Mouse (Mus musculus): ENCODE results near the gene Sema4d. TPM values are rescaled to one million over a fixed set of nuclear protein-coding genes. Genes with fewer than 3 reads are reported as not detected.

The Sema4d gene
- total and polyA plus RNA-seq, 3 experiments = 12.8 to 67.1 (median 16.7) TPM

- Histone ChIP-seq H3K36me3 (replicated peaks in 1 of 2; ENCODE audit: control insufficient read depth in 1 of 2, insufficient read depth in 1 of 2, low read length in 1 of 2) (no peaks in the 10 kb centered on the region), H3K27me3 (replicated peaks) (peaks cover 28% of the 10 kb centered on the region), H3K79me2 (replicated peaks; ENCODE audit: control insufficient read depth, extremely low read depth, insufficient read depth, poor library complexity, severe bottlenecking) (no peaks in the 10 kb centered on the region), H3K9me3 (replicated peaks; ENCODE audit: low read length) (no peaks in the 10 kb centered on the region), H3K27ac (ENCODE audit: insufficient read depth, low read depth) (no peak overlapping the region), H3K4me1 (ENCODE audit: control insufficient read depth in 1 of 2, insufficient read depth in 2 of 2) (peaks cover 5 to 21% of the 10 kb centered on the region in 2 experiments; a peak in 3 of 4 replicates), H3K4me2 (ENCODE audit: insufficient read depth, low read depth, poor library complexity, severe bottlenecking) (no peak overlapping the region), H3K9ac (ENCODE audit: insufficient read depth, low read depth) (no peak overlapping the region), H3K4me3 (replicated peaks in 1 of 3; ENCODE audit: low read depth in 2 of 3, low read length in 2 of 3, poor library complexity in 1 of 3) (no peak overlapping the region)
- no peak for DNase-seq (ENCODE audit: extremely low read depth)
- in situ Hi-C loops (cut with MboI; ENCODE audit: low pct_ligation_motif_present, low pct_unique_long_range_greater_than_20kb, low sequenced_read_pairs) = loop anchor here (10.0 to 25.0 kb wide), 4 partner anchors 123 to 1146 kb away; partner anchors contain the start of gene Nfil3
- TF ChIP-seq PAX5 (IDR thresholded peaks at IDR 0.05; ENCODE audit: low read length) = no peak
- no peak for TF ChIP-seq MAX (IDR thresholded peaks at IDR 0.05; ENCODE audit: low read length)
- TF ChIP-seq ZC3H11A (IDR thresholded peaks at IDR 0.05; ENCODE audit: low read depth, low read length) = no peak
- TF ChIP-seq ZKSCAN1 (IDR thresholded peaks at IDR 0.05; ENCODE audit: borderline replicate concordance, low read depth, low read length) = no peak
- no peak for TF ChIP-seq MAFK (IDR thresholded peaks at IDR 0.05; ENCODE audit: insufficient replicate concordance, low read length)
- TF ChIP-seq CHD1 (IDR thresholded peaks at IDR 0.05; ENCODE audit: low read depth, low read length) = no peak
- TF ChIP-seq MXI1 (IDR thresholded peaks at IDR 0.05; ENCODE audit: low read depth, low read length) = no peak
- no peak for TF ChIP-seq MAZ (IDR thresholded peaks at IDR 0.05; ENCODE audit: low read depth, low read length)
- no peak for TF ChIP-seq TCF12 (IDR thresholded peaks at IDR 0.05; ENCODE audit: low read depth, low read length)
- TF ChIP-seq USF2 (conservative IDR thresholded peaks at IDR 0.05; ENCODE audit: low read depth, low read length) = no peak
- TF ChIP-seq MEF2A (IDR thresholded peaks at IDR 0.05; ENCODE audit: borderline replicate concordance, low read depth, low read length) = no peak
- no peak for TF ChIP-seq CTCF (conservative IDR thresholded peaks at IDR 0.05 in 1 of 2, IDR thresholded peaks at IDR 0.05 in 1 of 2; ENCODE audit: low read depth in 2 of 2, low read length in 2 of 2)
- no peak for TF ChIP-seq CHD2 (IDR thresholded peaks at IDR 0.05; ENCODE audit: low read length)
- dilution Hi-C loops (cut with MboI; ENCODE audit: extremely low pct_ligation_motif_present, extremely low pct_unique_long_range_greater_than_20kb, low sequenced_read_pairs) = loop anchor here (25.0 kb wide), 1 partner anchor 346 kb away; no protein-coding TSS in a partner anchor
Measured at GRCm38 (mm10) chr13:51841541-51842115, 48.1 kb upstream of the Sema4d start.

- Histone ChIP-seq H3K27ac (ENCODE audit: insufficient read depth, low read depth) (no peak overlapping the region), H3K4me3 (replicated peaks in 1 of 3; ENCODE audit: low read depth in 2 of 3, low read length in 2 of 3, poor library complexity in 1 of 3) (no peak overlapping the region)
- dilution Hi-C loops (cut with MboI; ENCODE audit: extremely low pct_ligation_motif_present, extremely low pct_unique_long_range_greater_than_20kb, low sequenced_read_pairs) = loop anchor here (25.0 kb wide), 1 partner anchor 347 kb away; no protein-coding TSS in a partner anchor
Measured at GRCm38 (mm10) chr13:51840702-51841101, 47.2 kb upstream of the Sema4d start.

More at GRCm38 (mm10) chr13:51840702-51841101, 47.2 kb upstream of the Sema4d start:
- no peak overlapping the region for H3K9ac ChIP-seq (ENCODE audit: insufficient read depth, low read depth)
- no peaks in the 10 kb centered on the region for H3K9me3 ChIP-seq (replicated peaks; ENCODE audit: low read length)
- H3K79me2 ChIP-seq (replicated peaks; ENCODE audit: control insufficient read depth, extremely low read depth, insufficient read depth, poor library complexity, severe bottlenecking) = no peaks in the 10 kb centered on the region
- H3K4me2 ChIP-seq (ENCODE audit: insufficient read depth, low read depth, poor library complexity, severe bottlenecking) = no peak overlapping the region
- H3K27me3 ChIP-seq (replicated peaks) = peaks cover 28% of the 10 kb centered on the region
- TF ChIP-seq MXI1 (IDR thresholded peaks at IDR 0.05; ENCODE audit: low read depth, low read length) (no peak), RCOR1 (conservative IDR thresholded peaks at IDR 0.05; ENCODE audit: low read depth, low read length) (no peak), MAX (IDR thresholded peaks at IDR 0.05; ENCODE audit: low read length) (no peak), TBP (conservative IDR thresholded peaks at IDR 0.05; ENCODE audit: low read depth, low read length) (no peak), EP300 (IDR thresholded peaks at IDR 0.05; ENCODE audit: low read length) (no peak), NRF1 (IDR thresholded peaks at IDR 0.05; ENCODE audit: low read depth, low read length) (no peak), POLR2A (IDR thresholded peaks at IDR 0.05; ENCODE audit: low read depth, low read length) (no peak), ZMIZ1 (IDR thresholded peaks at IDR 0.05; ENCODE audit: low read depth, low read length) (no peak), MAFK (IDR thresholded peaks at IDR 0.05; ENCODE audit: insufficient replicate concordance, low read length) (no peak), MAZ (IDR thresholded peaks at IDR 0.05; ENCODE audit: low read depth, low read length) (no peak), ZC3H11A (IDR thresholded peaks at IDR 0.05; ENCODE audit: low read depth, low read length) (no peak), USF1 (IDR thresholded peaks at IDR 0.05; ENCODE audit: low read depth, low read length) (no peak), SIN3A (IDR thresholded peaks at IDR 0.05; ENCODE audit: low read length) (no peak), IRF4 (IDR thresholded peaks at IDR 0.05; ENCODE audit: low read depth, low read length) (no peak), RAD21 (IDR thresholded peaks at IDR 0.05; ENCODE audit: low read depth, low read length) (no peak), HCFC1 (IDR thresholded peaks at IDR 0.05; ENCODE audit: low read depth, low read length) (no peak)
- in situ Hi-C loops (cut with MboI; ENCODE audit: low pct_ligation_motif_present, low pct_unique_long_range_greater_than_20kb, low sequenced_read_pairs) = loop anchor here (10.0 to 25.0 kb wide), 4 partner anchors 124 to 1147 kb away; partner anchors contain the start of gene Nfil3
- no peak for DNase-seq (ENCODE audit: extremely low read depth)
- H3K4me1 ChIP-seq (ENCODE audit: control insufficient read depth in 1 of 2, insufficient read depth in 2 of 2) = peaks cover 5 to 20% of the 10 kb centered on the region in 2 experiments; a peak in 3 of 4 replicates
- no peaks in the 10 kb centered on the region for H3K36me3 ChIP-seq (replicated peaks in 1 of 2; ENCODE audit: control insufficient read depth in 1 of 2, insufficient read depth in 1 of 2, low read length in 1 of 2)

Measured in CH12.LX (cell line).